Mouse (Mus musculus) macrophage (primary cell): Measurements from ENCODE around the gene Zfp358. TPM values are rescaled to one million over a fixed set of nuclear protein-coding genes. Genes with fewer than 3 reads are reported as not detected.

Experiments used
- polyA plus RNA-seq: library from polyadenylated mRNA; stranded (reverse); fragments of 250-400 nt; gene quantifications from 3 replicates; pipeline ENCODE4 v1.2.4, GENCODE M21; 2018; ENCODE audit warnings: inconsistent platforms

Zfp358 gene
- polyA plus RNA-seq, 1 experiment from 2014 or later = 23.2 TPM

Other genes starting within 250 kb of the Zfp358 start
- 10.0 to 11.5 TPM (median 10.0 TPM) in 3 replicates for gene Insr, start 213.5 kb upstream of the Zfp358 start, polyA plus RNA-seq
- gene A430078G23Rik, start 139.7 kb upstream of the Zfp358 start, polyA plus RNA-seq = 0.19 to 0.32 TPM in 2 of 3 replicates, not detected in the other
- gene Arhgef18, start 100.1 kb upstream of the Zfp358 start, polyA plus RNA-seq = 2.2 to 3.5 TPM (median 2.2 TPM) in 3 replicates
- 1.0 to 2.3 TPM (median 1.1 TPM) in 3 replicates for gene Pex11g, start 25.5 kb upstream of the Zfp358 start, polyA plus RNA-seq
- gene Tex45, start 22.3 kb upstream of the Zfp358 start, polyA plus RNA-seq = not detected in 3 replicates
- gene Mcoln1, start 7.3 kb downstream of the Zfp358 start, polyA plus RNA-seq = 50.2 to 92.5 TPM (median 73.4 TPM) in 3 replicates
- gene Pnpla6, start 22.2 kb downstream of the Zfp358 start, polyA plus RNA-seq = 10.2 to 19.0 TPM (median 11.7 TPM) in 3 replicates
- gene C330021F23Rik, start 74.9 kb downstream of the Zfp358 start, polyA plus RNA-seq = not detected in 3 replicates
- 0.52 to 1.1 TPM in 2 of 3 replicates, not detected in the other for gene Camsap3, start 94.2 kb downstream of the Zfp358 start, polyA plus RNA-seq
- gene Xab2, start 128.2 kb downstream of the Zfp358 start, polyA plus RNA-seq = 26.9 to 29.7 TPM (median 28.8 TPM) in 3 replicates
- gene Pet100, start 128.4 kb downstream of the Zfp358 start, polyA plus RNA-seq = 35.9 to 49.5 TPM (median 43.3 TPM) in 3 replicates
- gene Pcp2, start 132.4 kb downstream of the Zfp358 start, polyA plus RNA-seq = not detected in 3 replicates
- gene Stxbp2, start 137.8 kb downstream of the Zfp358 start, polyA plus RNA-seq = 121 to 243 TPM (median 173 TPM) in 3 replicates
- gene Retn, start 162.6 kb downstream of the Zfp358 start, polyA plus RNA-seq = not detected in 3 replicates
- gene Mcemp1, start 172.6 kb downstream of the Zfp358 start, polyA plus RNA-seq = 0.22 to 0.92 TPM (median 0.34 TPM) in 3 replicates
- gene Fcor, start 179.2 kb downstream of the Zfp358 start, polyA plus RNA-seq = 1.5 to 1.9 TPM in 2 of 3 replicates, not detected in the other
- 7.0 to 10.2 TPM (median 7.1 TPM) in 3 replicates for gene Trappc5, start 183.2 kb downstream of the Zfp358 start, polyA plus RNA-seq
- gene Fcer2a, start 201.0 kb downstream of the Zfp358 start, polyA plus RNA-seq = not detected in 3 replicates
- gene Clec4g, start 227.5 kb downstream of the Zfp358 start, polyA plus RNA-seq = not detected in 3 replicates